Mouse (Mus musculus) bone marrow, adult 2 months (tissue): ENCODE measurements at regions not wholly inside any gene's neighbourhood (a gene's known extent, or its start where the extent isn't known, plus 50 kb on each side); places are given as distances from the start of the nearest gene placed in this dataset.

Experiments
- H3K27ac ChIP-seq: fragments of 200-500 bp; 2 replicates; pipeline ENCODE4 v1.5.1; 2012; ENCODE audit warnings: low read depth, mild to moderate bottlenecking, control low read depth, inconsistent platforms, low read length; ENCODE audit not compliant: control insufficient read depth, poor library complexity, insufficient read depth
- H3K4me1 ChIP-seq: fragments of 200-500 bp; 2 replicates; pipeline ENCODE4 v1.6.1; 2011; ENCODE audit warnings: low read length; ENCODE audit not compliant: control insufficient read depth, insufficient read depth
- H3K4me3 ChIP-seq: fragments of 200-500 bp; replicated peaks from 2 replicates; pipeline ENCODE3; 2011; ENCODE audit warnings: mild to moderate bottlenecking, low read depth, low read length, control low read depth; ENCODE audit not compliant: control insufficient read depth
- CTCF ChIP-seq: fragments of 200-500 bp; IDR thresholded peaks from 2 replicates; pipeline ENCODE4 v1.5.1; 2011; ENCODE audit warnings: low read length, control low read depth; ENCODE audit not compliant: control insufficient read depth, insufficient read depth
- POLR2A ChIP-seq: fragments of 200-500 bp; IDR thresholded peaks from 2 replicates; pipeline ENCODE4 v1.6.1; 2011; ENCODE audit warnings: low read depth, mild to moderate bottlenecking, control low read depth, low read length, borderline replicate concordance; ENCODE audit not compliant: control insufficient read depth
- WGBS: fragments of 180-500 bp; shearing (Covaris S2); methylation state at CpG from one replicate; pipeline ENCODE4 v1.1.7; 2018; 5-methylcytosine and 5-hydroxymethylcytosine counted together

DNA sequence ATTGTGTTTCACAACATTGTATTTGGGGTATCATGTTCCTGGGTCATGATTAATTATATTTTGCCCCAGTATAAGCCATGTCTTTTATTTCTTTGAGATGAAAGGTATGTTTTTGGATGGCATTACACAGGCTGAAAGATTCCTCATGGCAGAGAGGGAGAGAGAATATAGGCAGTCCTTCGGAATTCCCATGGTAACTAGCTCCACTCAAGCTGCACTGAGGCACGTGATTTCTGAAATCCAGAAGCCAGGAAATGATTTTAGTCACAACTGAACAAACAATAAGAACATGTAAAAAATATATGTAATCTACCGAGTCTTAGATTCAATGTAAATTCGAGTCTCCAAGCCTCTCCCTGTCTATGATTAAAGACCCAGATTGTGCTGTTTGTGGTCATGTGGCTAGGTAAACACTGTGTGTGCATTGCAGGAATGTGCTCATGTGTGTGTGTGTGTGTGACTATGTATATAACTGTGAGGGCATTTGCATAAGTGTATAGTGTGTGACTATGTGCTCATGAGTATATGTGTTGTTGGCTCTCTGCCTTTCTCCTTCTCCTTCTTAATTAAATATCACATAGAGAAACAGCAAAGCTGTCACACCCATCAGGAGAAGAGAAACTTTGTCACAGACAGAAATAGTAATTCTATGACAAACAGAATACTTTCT is 169.8 kb downstream of the Diras2 start:
- 72% methylated on average over 4 of the region's 4 CpGs for WGBS

DNA sequence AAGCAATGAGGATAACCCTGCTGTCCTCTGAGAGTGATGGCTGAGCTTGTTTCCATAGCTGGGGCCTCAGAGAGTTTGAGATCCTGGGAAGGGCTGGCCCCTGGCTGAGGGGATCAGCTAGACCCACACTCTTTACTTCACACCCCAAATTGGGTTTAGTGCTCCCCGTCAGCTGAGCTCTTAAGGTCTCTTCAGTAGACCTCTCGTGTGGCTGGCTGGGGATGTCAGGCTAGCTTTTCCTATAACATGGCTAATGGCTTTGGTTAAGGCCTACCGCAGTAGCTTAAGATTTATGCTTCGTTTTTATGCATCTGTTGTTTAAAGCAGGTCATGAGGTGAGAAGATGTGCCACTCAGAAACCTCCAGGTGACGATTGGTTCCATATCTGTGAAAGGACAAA is 168.8 kb downstream of the Diras2 start:
- H3K27ac ChIP-seq, result no peak overlapping the region
- H3K4me1 ChIP-seq, result no peaks in the 10 kb centered on the region
- no peak overlapping the region for H3K4me3 ChIP-seq
- WGBS, result 84% methylated on average over 5 of the region's 5 CpGs
- TF ChIP-seq CTCF (no peak), POLR2A (no peak)

More for the DNA sequence above, 169.8 kb downstream of the Diras2 start:
- Histone ChIP-seq H3K27ac (no peak overlapping the region), H3K4me3 (no peak overlapping the region), H3K4me1 (no peaks in the 10 kb centered on the region)
- TF ChIP-seq CTCF (no peak), POLR2A (no peak)

DNA sequence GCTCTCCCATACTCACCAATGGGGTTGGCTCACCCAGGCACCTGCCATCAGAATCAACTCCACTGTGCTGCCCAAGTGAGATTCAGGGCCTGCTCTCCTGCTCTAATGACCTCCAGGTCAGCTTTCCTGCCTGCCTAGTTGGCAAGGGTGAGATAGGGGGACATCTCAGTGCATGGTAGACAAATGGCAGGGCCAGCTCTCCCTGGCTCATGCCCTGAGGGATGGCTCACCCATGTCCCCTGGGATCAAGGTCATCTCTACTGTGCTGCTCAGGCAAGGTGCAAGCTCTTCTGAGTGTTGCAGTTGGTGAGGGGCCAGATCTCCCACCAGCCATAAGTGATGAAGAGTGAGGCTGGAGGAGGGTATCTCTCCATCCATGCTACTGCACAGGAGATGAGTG is 161.2 kb downstream of the Diras2 start:
- no peaks in the 10 kb centered on the region for H3K4me1 ChIP-seq
- TF ChIP-seq POLR2A (no peak), CTCF (no peak)
- H3K27ac ChIP-seq, result no peak overlapping the region
- no peak overlapping the region for H3K4me3 ChIP-seq

DNA sequence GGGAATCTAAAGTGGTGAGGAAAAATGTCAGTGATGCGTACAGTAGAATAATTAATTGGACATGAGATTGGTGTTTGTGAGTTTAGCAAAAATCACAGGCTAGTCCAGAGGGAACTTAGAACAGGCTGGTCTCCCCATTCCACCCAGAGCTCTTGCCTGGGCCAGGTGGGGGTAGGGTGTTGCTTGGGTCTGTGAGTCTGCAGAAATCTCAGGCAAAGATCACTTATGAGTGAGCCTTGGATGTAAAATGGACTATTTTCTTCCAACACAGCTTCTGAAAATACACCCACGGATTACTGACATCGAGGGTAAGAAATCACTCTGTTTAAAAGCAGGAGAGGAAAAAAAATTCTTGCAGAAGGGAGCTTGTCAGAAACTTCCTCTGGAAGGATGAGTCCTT is 159.1 kb downstream of the Diras2 start:
- H3K4me3 ChIP-seq, result no peak overlapping the region
- H3K4me1 ChIP-seq, result no peaks in the 10 kb centered on the region
- WGBS, result 84% methylated on average over 3 of the region's 3 CpGs
- no peak for TF ChIP-seq CTCF
- TF ChIP-seq POLR2A, result no peak
- H3K27ac ChIP-seq, result no peak overlapping the region

DNA sequence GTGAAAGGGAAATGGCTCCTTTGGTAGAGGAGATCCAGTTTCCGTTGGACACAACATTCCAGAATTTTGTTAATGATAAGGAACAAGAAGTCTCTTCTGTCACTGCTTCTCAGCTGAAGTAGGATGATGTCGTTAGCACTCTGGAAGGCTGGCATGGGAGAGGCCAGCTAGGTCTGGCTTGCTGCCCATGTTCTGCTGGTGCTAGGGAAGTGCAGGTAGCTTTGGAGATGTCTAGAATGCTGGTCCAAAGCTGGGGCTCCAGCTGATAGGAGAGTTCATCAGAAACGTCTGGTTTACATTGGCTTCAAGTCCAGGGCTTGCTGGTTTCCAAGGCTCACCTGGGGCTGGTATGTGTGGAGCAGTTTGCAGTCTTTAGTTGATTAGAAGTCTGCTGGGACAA is 156.3 kb downstream of the Diras2 start:
- no peaks in the 10 kb centered on the region for H3K4me1 ChIP-seq
- H3K4me3 ChIP-seq, result no peak overlapping the region
- H3K27ac ChIP-seq, result no peak overlapping the region
- 65% methylated on average over 3 of the region's 3 CpGs for WGBS
- no peak for TF ChIP-seq CTCF
- TF ChIP-seq POLR2A, result no peak

DNA sequence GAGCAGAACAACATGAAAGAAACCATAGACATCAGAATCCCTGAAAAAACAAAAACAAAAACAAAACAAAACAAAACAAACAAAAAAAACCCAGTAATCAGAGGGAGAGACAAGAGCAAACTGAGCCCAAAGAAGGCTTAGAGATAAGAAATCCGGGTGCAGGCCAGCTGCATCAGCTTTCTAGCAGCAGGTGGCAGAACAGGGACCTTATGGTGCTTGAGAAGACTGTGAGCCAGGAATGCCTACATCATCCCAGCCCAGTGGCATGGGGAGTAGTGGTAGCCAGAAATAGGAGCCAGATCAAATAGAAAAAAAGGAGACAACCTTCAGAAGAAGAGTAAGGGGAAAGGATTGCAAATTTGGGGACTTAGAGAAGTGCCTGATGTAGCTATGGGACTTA is 152.8 kb downstream of the Diras2 start:
- WGBS, result 63% methylated on average over 1 of the region's 1 CpGs
- H3K4me3 ChIP-seq, result no peak overlapping the region
- TF ChIP-seq POLR2A (no peak), CTCF (no peak)
- no peaks in the 10 kb centered on the region for H3K4me1 ChIP-seq
- no peak overlapping the region for H3K27ac ChIP-seq

DNA sequence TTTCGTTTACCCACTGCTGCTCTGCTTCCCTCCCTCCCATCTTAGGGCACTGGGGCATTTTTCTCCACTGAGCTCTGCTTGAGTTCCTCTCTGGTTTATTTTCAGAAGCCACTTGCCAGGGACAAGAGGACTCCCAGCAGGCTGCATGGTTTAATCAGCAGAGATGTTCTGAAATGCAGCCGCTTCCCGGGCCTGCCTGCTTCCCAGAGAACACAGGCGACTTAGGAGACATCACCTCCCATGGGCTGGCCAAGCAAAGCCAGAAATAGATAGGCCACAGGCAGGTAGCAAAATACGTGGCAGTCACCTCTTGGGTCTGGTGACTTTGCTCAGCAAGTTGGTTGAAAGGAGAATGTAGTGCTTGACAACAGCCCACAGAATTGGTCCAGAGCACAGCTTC is 141.8 kb downstream of the Diras2 start:
- TF ChIP-seq CTCF (no peak), POLR2A (no peak)
- Histone ChIP-seq H3K4me3 (no peak overlapping the region), H3K4me1 (no peaks in the 10 kb centered on the region), H3K27ac (no peak overlapping the region)
- 82% methylated on average over 5 of the region's 5 CpGs for WGBS

DNA sequence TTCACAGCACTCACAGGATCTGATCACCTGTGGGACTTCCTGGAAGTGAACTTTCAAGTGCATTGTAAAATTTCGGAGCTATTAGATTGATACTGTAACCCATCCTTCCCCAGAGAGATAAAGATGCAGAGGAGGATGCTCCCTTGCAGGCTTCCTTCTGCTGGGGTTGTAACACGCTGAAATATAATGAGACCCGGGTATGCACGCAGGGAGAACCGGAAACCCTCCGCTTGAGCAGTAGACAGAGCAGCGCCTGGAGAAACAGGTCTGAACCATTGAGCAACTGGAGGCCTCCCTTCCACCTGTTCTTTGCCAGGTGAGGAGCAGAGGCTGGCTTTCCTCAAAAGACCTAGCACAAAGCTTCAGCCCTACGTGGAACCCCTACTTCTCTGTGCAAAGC is 135.3 kb downstream of the Diras2 start:
- Histone ChIP-seq H3K4me1 (no peaks in the 10 kb centered on the region; the same call in 1 of the 2 replicates), H3K27ac (no peak overlapping the region), H3K4me3 (no peak overlapping the region)
- TF ChIP-seq CTCF (no peak), POLR2A (no peak)
- 77% methylated on average over 8 of the region's 8 CpGs for WGBS

DNA sequence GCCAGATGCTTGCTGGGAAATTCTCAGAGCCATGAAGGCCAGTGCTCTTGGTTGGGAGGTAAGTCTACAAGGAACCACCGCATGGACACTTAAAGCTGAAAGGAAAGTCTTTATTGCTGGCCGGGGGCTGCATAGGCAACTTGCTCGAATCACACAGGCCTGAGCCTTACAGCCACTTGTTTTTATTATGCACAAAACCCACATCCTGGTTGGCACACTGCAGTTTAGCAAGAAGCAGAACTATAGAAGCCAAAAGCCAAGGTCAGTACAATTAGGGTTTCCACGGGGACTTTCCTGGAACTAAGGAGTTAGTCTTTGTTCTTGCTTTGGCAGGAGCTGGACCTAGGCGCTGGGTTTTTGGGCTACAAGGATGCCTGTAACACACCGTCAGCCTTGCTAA is 132.7 kb downstream of the Diras2 start:
- H3K4me3 ChIP-seq, result no peak overlapping the region
- no peaks in the 10 kb centered on the region; the same call in 1 of the 2 replicates for H3K4me1 ChIP-seq
- TF ChIP-seq CTCF, result no peak
- TF ChIP-seq POLR2A, result no peak
- H3K27ac ChIP-seq, result peak overlapping the region; percentile 34; the same call in 1 of the 2 replicates
- 16% methylated on average over 6 of the region's 6 CpGs for WGBS
